Mouse (Mus musculus) heart, adult 9 months (tissue): ENCODE results near the gene Nup210l.

Experiments used
- DNase-seq, 2 experiments: peaks; one replicate each; pipeline ENCODE4 v3.0.0; 2022; ENCODE audit warnings: low spot score in 2 of 2

Nup210l gene

GRCm38 (mm10) chr3:90103938-90104337, at the start of gene Nup210l:
Nup210l (plus strand) TSS chr3:90104132.
- DNase-seq, result no peak

DNA sequence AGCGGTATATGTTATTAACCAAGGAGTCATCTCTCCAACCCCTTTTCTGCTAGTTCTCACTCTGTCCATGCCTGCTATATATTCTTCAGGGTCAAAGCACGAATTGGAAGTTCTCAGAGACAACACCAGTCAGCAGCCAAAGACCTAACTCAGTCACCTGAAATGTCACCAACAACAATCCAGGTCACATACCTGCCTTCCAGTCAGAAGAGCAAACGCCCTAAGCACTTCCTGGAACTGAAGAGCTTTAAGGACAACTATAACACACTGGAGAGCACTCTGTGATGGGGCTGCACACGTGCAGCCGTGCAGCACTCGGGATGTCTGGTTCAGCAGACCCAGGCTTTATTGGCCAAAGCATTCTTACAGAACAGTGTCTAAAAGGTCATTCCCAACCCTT, 42.4 kb upstream of the Nup210l start:
- no peak for DNase-seq

DNA sequence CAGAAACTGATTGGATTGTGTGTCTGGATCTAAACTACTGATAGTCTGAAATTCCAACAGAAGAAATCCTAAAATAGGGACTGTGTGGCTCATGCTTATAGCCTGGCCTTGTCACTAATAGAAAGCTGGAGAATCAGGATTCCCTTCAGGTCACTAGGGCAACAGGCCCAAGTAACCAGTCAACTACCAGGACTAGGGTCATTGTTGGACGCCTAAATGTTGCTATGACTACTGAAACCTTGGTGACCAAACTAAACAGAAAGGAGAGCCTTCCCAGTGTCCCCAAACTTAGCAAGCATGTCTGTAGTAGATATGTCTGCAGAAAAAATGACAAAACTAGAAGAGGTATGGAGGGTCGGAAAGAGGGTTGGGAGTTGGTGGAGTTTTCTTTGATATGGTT, 41.4 kb upstream of the Nup210l start:
- no peak for DNase-seq

DNA sequence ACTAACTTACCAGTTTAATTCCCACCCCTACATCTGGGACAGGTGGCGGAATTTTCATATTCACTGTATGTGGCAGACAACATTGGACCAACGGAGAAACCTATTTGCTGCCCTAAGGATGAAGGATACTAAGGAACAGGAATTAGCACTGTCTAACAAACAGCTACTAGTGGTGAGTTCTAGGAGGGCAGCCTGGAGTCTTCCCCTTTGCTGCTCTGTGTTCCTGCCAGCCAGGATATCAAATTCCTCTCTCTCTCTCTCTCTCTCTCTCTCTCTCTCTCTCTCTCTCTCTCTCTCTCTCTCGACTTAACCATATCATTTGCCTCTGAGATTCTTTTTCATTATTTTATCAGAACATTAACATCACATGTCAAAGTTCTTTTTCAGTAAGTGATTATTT, 39.5 kb upstream of the Nup210l start:
- no peak for DNase-seq

- no peak for DNase-seq
These were observed 38.4 kb upstream of the Nup210l start for GRCm38 (mm10) chr3:90065553-90065952.

GRCm38 (mm10) chr3:90067851-90068250, 36.1 kb upstream of the Nup210l start:
- DNase-seq, result no peak

DNA sequence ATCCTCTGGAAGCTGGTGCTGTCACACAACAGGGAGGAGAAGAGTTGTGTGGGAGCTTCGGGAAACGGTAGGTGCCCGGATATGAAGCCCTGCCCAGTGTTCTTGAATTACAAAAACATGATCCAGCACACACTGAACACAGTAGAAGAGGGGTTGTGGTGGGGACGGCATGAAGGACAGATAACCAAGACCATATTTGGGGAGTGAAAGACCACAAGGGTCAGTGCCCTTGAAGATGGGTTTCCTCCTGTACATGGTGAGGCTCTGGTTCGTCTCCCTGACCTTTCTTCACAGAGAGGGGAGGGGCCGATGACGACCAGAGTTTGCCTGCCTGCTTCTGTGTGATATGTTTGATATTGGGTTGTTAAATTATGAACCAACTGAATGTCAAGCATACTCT, 34.2 kb upstream of the Nup210l start:
- DNase-seq, result no peak

DNA sequence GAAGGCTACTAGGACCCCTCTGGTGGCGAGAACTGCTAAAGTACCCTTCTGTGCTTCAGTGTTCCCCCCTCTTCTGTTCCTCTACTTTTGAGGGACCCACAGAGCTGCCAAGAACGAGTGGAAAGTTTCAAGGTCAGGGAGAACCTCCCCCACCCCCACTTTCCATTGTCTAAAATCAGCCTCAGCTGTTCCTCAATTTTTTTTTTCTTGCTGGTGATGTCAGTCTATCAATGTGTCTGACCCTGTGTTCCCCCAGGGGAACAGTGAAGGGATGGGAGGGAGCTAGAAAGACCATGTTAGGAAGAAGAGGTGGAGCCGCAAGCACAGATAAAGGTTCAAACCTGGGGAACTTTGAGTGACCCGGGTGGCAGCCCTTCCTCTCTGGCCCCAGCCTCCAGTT, 31.6 kb upstream of the Nup210l start, which contains the start of gene Tpm3:
Tpm3 (plus strand) TSS at position 356 of the 400 bp plus-strand sequence.
- no peak for DNase-seq

GRCm38 (mm10) chr3:90076921-90077716, 26.8 kb upstream of the Nup210l start:
- peak; percentile 66 to 82 for DNase-seq

- no peak for DNase-seq
These were observed 25.7 kb upstream of the Nup210l start for GRCm38 (mm10) chr3:90078224-90078623.

DNA sequence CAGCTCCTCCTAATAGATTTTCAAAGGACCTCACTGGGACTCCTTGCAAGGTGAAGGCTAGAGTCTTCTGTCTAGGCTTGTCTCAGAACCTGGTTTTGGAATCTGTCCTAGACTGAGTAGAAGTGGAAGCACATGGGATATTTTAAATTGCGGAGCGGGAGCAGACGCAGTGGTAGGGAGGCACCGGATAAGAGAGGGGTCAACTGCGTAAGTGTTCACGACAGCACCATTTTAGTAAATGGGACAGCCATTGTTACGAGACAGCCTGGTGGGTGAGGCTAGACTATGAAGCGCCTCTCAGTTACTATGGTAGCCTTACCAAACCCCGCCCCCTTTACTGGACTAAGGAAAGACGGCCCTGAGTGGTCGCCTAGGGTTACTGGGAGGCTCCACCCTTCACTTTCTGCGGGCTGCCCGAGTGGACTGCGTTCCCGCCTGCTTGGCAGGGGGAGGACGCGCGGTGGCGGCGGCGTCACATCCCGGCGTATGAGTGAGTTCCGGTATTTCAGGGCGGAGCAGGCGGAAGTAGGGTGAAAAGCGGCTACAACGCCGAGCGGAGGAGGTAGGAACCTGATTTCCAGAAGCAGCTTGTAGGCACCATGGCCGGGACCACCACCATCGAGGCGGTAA, 24.7 kb upstream of the Nup210l start:
- DNase-seq, result peak; percentile 97

DNA sequence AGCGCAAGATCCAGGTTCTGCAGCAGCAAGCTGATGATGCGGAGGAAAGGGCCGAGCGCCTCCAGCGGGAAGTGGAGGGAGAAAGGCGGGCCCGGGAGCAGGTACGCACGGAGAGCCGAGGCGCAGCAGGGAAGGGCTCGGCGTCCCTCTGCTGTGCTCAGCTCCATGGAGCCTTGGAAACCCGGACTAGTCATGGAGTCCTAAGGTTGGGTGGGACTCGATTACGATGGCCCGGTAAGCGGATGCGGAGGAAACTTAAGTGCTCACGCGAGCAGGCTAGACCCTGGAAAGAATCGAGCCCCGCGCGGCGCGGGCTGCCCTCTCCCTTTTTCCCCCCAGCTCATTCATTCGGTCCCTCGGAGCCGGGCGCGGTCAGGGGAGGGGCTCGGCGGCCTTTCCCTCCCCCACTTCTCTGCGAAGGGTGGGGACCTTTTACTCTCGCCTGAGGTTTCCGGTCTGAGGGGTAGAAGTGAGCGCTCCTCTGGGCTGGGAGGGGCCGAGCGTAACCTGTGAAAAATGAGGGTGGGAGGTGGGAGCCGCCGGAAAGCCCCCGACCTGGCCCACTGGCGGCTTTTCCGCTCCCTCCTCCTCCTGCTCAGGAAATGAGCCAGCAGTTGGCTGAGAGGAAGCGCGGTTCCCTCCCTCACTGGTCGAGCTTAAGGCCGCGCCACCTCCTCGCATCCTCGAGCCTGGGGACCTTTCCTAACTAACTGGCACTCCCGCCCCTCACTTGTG, 24.0 kb upstream of the Nup210l start:
- DNase-seq, result peak; percentile 73 to 79

DNA sequence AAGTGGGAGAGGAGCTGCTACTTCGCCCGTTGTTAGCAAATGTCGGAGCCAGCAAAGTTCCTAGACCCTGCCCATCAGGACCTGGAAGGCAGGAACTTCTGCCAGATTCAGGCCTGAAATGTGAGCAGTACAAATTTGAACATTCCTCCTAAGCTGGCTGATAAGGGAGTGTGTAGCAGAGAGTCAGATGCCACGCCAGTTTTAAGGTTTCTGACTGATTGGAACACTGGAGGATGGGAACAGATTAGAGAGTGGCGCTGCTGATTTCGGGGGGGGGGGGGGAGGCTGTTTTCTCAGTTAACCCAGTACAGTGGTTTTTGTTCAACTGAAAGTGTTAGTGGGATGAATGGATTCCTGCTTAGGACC, 23.5 kb upstream of the Nup210l start:
- DNase-seq, result no peak

DNA sequence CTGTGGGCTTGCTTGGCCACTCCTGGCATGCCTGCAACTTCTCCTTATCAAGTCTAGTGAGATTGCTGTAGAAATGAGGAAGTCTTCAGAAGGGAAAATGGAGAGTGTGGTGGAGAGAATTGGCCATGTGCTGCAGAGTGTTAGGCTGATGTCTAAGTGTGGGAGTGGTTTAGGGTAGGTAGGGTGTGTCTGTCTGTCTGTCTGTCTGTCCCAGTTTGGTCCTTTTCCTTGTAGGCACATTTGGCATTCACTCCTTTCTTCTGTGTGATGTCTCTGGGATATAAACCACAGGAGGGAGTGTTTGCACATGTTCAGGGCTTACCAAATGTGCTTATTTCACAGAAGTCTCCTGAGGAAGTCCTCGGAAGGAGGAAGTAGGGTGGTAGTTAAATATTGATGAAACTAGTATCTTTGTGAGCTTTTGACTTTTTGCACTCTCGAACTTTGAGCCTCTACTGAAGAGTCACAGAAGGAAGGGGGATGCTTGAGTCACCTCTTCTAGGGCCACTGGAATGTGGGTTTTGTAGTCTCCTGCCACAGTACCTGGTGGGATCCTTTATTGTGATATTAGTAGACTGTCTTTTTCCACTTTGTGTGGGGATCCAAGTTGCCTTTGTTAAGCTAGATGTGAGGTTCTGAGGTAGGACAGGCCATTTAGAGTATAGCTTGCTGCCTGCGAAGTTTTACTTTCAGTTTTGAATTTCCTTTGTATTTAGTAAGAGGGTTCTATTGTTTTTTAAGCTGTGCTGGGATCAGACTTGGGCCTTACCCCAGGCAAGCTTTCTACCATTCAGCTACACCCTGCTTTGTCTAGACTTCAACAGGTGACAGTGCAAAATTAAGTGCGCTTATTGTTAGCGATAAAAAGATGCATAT, 22.3 kb upstream of the Nup210l start:
- DNase-seq, result peak in 1 of 2 experiments; percentile 45

GRCm38 (mm10) chr3:90083034-90083433, 20.9 kb upstream of the Nup210l start:
- no peak for DNase-seq

- no peak for DNase-seq
These were observed 20.1 kb upstream of the Nup210l start for GRCm38 (mm10) chr3:90083698-90084324.

DNA sequence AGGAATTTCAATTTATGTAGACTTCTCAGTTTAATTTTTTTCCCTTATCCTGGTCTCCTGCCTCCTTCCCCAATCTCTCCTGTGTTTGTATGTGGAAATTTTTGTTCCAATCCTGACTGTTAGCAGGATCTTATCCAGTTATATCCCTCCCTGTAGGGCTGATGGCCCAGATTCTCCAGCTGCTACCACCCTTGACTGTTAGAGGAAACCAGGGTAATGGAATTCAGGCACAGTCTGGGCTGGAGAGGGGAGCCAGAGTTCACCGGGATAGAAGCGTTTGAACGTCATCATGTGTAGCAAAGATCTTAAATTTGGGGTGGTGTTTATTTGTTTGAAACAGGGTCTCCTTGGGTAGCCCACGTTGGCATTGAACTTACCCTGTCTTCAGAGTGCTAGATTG, 19.1 kb upstream of the Nup210l start:
- peak; percentile 31 to 52 for DNase-seq

GRCm38 (mm10) chr3:90085281-90085680, 18.7 kb upstream of the Nup210l start:
- peak in 1 of 2 experiments; percentile 26 for DNase-seq

DNA sequence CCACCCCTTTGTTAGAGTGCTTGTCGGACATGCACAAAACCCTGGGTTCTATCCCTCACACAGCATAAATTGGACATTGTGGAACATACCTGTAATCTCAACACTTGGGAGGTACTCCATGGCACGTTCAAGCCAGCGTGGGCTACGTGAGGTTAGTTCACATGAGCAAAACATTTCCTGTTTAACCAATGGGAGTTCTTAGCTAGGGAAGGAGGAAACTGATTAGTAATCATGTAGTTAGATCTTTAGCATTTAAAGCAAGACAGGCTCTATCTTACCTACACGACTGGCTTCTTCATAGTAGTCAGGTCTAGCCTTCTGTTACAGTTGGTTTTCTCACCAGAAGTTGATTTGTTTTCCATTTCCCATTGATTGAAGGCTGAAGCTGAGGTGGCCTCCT, 17.9 kb upstream of the Nup210l start:
- no peak for DNase-seq

DNA sequence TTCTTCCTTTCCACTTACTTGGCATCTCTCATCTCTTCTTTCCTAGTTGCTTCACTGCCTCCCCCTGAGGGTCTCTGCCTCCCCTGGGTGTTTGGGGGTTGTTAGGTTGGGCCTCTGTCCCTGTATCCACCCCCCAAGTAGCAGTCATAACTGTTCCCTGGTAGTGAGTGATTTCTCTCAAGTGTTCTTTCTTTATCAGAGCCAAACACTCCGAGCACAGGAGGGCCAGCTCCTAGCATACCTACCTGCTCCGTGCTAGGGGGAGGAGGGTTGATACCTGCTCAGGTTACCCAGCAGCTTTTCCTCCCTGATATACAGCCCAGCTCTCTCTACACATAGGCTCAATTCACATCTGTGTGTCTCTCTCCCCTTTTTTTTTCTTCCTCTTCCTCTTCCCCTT, 15.3 kb upstream of the Nup210l start:
- DNase-seq, result no peak

DNA sequence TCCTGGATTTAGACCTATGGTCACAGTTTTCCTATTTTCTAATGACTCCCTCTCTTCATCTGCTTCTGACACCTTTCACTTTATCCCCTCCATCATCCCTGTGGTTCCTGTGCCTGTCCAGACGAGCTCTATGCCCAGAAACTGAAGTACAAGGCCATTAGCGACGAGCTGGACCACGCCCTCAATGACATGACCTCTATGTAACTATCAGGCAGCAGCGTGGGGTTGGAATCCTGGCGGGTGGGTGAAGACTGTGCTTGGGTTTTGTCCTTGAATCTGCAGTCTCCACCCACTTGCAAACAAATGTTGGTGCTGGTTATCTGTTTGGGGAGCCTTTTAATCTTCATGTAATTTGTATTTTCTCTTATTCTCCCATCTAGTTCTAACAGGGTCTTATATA, 13.0 kb upstream of the Nup210l start:
- no peak for DNase-seq
